Mouse (Mus musculus) layer of hippocampus, postnatal 14 days (tissue): ENCODE data around the gene Homer2. TPM values are rescaled to one million over a fixed set of nuclear protein-coding genes. Genes with fewer than 3 reads are reported as not detected.

ENCODE experiments used
- DNase-seq, 2 experiments: peaks; one replicate each; pipeline ENCODE4 v3.0.0; 2021 to 2022; ENCODE audit warnings: low spot score in 2 of 2, mixed read lengths in 1 of 2
- long read RNA-seq, 2 experiments: library from polyadenylated mRNA; stranded (forward); transcript quantifications; one replicate each; pipeline ENCODE4 v2.0.0; 2021
- total RNA-seq, 2 experiments: library from RNA; stranded (reverse); gene quantifications; 2 replicates each; pipeline ENCODE4 v1.2.3; 2021

The Homer2 gene
- total RNA-seq: 100 to 1,000 TPM in 1 of 2 experiments, 10 to 100 TPM in 1; 96.9 to 104 TPM
- long read RNA-seq, experiment 1, transcript Homer2-201 (9 exons, 1,736 nt): major isoform, 24 of 51 reads
- long read RNA-seq, experiment 1, transcript Homer2-206 (9 exons, 1,634 nt): minor isoform, 17 of 51 reads
- long read RNA-seq, experiment 1, partial matches to known transcripts: 2 of 51 reads
- long read RNA-seq, experiment 1, other reads (novel, unspliced or antisense): 8 of 51 reads
- long read RNA-seq, experiment 2, transcript Homer2-206 (9 exons, 1,634 nt): major isoform, 24 of 65 reads
- long read RNA-seq, experiment 2, transcript Homer2-201 (9 exons, 1,736 nt): major isoform, 24 of 65 reads
- long read RNA-seq, experiment 2, partial matches to known transcripts: 4 of 65 reads
- long read RNA-seq, experiment 2, other reads (novel, unspliced or antisense): 13 of 65 reads

GRCm38 (mm10) chr7:81707471-81708140, at the start of gene Homer2:
Homer2 (minus strand) TSS chr7:81707527.
- DNase-seq: no peak

- no peak for DNase-seq
Measured at GRCm38 (mm10) chr7:81747956-81748355, 40.6 kb upstream of the Homer2 start.

GRCm38 (mm10) chr7:81744145-81744544, 36.8 kb upstream of the Homer2 start:
- DNase-seq: no peak

GRCm38 (mm10) chr7:81740010-81740409, 32.7 kb upstream of the Homer2 start:
- DNase-seq: no peak

DNA sequence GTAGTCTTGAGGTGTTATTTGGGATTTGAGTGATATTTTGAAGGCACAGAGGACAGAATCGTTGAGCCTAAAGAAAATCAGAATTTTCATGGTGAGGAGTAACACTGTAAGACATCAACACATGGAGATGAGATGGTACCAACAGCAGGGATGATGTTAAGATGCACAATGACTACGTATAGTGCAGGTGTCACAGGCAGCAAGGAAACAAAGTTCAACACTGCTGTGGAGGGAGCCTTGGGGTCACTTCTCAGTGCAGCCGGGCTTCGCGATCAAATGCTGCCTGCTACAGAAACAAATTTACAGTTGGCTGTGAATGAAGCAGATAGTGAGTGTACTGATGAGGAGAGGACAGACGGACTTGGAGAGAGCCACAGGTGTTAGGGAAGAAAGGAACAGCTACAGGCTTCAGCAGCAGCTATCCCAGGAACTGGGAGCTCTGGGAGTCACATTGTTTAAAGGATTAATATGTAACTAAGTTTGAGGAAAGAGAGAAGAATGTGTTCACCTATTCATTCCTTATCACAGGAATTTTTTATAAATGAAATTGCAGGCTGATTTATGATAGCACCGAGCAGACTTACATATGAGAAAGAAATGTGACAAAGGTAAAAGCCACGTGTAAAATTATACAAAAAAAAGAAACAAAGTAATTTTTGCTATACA, 31.5 kb upstream of the Homer2 start:
- no peak for DNase-seq

GRCm38 (mm10) chr7:81735300-81736048, 28.1 kb upstream of the Homer2 start:
- DNase-seq: no peak

- no peak for DNase-seq
Measured at GRCm38 (mm10) chr7:81732183-81733089, 25.1 kb upstream of the Homer2 start.

- peak; percentile 23 to 60 for DNase-seq
Measured at GRCm38 (mm10) chr7:81731181-81731651, 23.9 kb upstream of the Homer2 start.

GRCm38 (mm10) chr7:81729787-81730186, 22.5 kb upstream of the Homer2 start:
- no peak for DNase-seq

GRCm38 (mm10) chr7:81727716-81728115, 20.4 kb upstream of the Homer2 start:
- no peak for DNase-seq

- DNase-seq: no peak
Measured at GRCm38 (mm10) chr7:81726728-81727005, 19.3 kb upstream of the Homer2 start.

GRCm38 (mm10) chr7:81725986-81726727, 18.8 kb upstream of the Homer2 start:
- no peak for DNase-seq

- DNase-seq: no peak
Measured at GRCm38 (mm10) chr7:81723851-81724250, 16.5 kb upstream of the Homer2 start.

DNA sequence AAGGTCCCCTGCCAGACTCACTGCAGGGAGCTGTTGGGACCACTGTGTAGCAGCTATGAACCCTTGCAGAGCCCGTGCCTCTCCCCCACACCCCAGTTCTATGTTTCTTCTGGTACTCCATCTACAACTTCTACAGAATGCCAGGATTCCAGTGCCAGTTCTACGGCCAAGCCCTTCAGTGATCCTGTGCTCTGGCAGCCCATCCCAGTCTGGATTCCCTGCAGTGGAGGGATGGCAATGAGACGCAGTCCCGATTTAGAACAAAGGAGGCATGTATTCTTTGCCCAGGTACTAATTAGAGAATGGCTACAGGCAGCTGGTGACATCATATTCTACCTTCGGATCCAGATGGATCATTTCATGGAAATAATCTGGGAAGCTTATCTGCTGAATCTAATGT, 13.9 kb upstream of the Homer2 start:
- DNase-seq: no peak

- DNase-seq: no peak
Measured at GRCm38 (mm10) chr7:81719216-81719661, 11.9 kb upstream of the Homer2 start.

GRCm38 (mm10) chr7:81718657-81719056, 11.3 kb upstream of the Homer2 start:
- peak in 1 of 2 experiments; percentile 62 for DNase-seq

DNA sequence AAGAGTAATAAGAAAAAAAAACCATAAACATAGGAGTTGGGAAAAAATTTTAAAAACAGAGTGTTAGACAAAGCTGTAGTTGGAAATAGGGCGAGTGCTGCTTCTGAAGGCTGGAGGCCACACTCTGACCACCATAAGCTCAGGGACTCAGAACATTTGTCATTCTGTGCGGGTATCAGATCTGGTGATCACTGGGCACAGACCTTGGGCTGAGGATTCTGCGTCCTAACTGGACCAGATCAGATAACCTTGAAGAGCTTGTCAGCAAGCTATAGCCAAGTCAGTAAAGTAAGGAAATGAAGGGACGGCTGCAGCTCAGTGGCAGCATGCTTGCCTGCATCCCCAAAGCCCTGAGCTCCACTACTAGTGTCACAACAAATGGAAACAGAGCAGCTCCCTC, 2.8 kb upstream of the Homer2 start:
- DNase-seq: no peak

GRCm38 (mm10) chr7:81708165-81708564, 838 bp upstream of the Homer2 start:
- DNase-seq: no peak
